Mouse (Mus musculus): ENCODE measurements around the gene Sec24c. TPM values are rescaled to one million over a fixed set of nuclear protein-coding genes. Genes with fewer than 3 reads are reported as not detected.
"Not testable (repeated sequence)": the region's sequence is repeated elsewhere in the genome, so short reads cannot be mapped to it uniquely, and the experiment has no call there.

The Sec24c gene
- 3.6 and 5.0 TPM in 2 replicates for polyA plus RNA-seq (2012)

DNA sequence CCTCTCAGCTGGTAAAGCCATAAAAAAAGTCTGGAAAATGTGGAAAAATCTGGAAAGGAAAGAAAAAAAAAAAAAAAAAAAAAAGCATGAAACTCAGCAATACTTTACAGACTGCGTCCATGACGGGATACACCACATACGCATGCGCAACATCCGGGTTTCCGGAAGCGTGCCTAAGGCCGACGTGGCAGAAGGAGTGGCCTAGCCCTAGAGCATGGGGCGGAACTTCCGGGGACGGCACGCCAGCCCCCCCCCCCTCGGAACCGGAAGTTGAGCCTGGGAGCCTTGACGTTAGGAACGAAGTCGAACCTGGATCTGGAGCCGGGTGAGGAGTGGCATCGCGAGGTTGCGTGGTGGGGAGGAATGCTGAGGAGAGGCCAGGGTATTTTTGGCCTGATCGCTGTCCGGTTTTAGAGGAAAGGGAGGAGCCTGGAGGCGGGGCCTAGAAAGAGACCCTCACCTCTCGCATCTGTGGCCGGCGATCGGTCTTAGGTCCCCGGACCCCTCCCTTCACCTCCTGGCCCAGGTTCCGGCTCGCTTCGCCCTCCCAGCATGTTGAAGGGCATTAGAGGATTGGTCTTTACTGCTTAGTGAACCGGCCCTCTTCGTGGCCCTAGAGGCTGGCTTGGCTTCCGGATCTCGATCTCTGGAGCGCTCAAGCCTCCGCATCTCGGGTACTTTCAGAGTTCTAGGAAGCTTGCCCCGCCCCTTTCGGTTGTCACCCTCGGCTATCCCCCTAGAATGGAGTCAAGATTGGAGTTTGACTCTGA is at the start of gene Sec24c:
Gene Sec24c, plus strand, starts transcription at position 245 of the 770 bp plus-strand sequence.
- Histone ChIP-seq H3K4me1 (ENCODE audit: control insufficient read depth) (peaks cover 32% of the 10 kb centered on the region), H3K27me3 (ENCODE audit: control insufficient read depth) (peaks cover 15% of the 10 kb centered on the region), H3K4me3 (replicated peaks) (peak within 1 kb of the TSS; percentile 74), H3K9me3 (ENCODE audit: control insufficient read depth, low read length) (peaks cover 2% of the 10 kb centered on the region), H3K36me3 (ENCODE audit: control insufficient read depth) (peaks cover 39% of the 10 kb centered on the region)
- no peak for TF ChIP-seq GATA1 (IDR thresholded peaks at IDR 0.05; ENCODE audit: low read length)
- no peak for TF ChIP-seq TAL1 (IDR thresholded peaks at IDR 0.05; ENCODE audit: low read length)

- Histone ChIP-seq H3K9me3 (ENCODE audit: control insufficient read depth, low read length) (no peaks in the 10 kb centered on the region), H3K36me3 (ENCODE audit: control insufficient read depth) (no peaks in the 10 kb centered on the region), H3K27me3 (ENCODE audit: control insufficient read depth) (no peaks in the 10 kb centered on the region), H3K4me1 (ENCODE audit: control insufficient read depth) (peaks cover 10% of the 10 kb centered on the region), H3K4me3 (replicated peaks) (no peak overlapping the region)
- TF ChIP-seq GATA1 (IDR thresholded peaks at IDR 0.05; ENCODE audit: low read length) = no peak
- TF ChIP-seq TAL1 (IDR thresholded peaks at IDR 0.05; ENCODE audit: low read length) = no peak
These were observed 47.7 kb upstream of the Sec24c start for GRCm38 (mm10) chr14:20626447-20626846.

DNA sequence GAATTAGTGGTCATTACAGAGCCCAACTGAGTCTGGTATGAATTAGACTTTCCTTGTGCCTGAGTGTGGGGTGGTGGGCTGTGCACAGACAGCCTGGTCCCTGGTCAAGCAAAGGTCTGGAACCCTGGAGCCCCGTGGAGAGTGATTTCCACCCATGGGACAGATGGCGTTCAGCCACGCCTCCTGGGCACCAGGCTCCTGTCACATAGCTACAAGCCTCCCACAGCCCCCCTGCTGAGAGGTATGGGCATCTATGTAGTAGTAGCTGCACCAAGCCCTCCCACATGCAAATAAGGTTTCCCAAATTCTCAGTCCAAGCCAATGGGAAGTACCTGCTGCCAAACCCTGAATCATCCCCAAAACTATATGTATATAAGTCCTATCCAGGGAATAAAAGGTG is 47.1 kb upstream of the Sec24c start:
- no peak overlapping the region for H3K4me3 ChIP-seq (replicated peaks)
- no peak for TF ChIP-seq GATA1 (IDR thresholded peaks at IDR 0.05; ENCODE audit: low read length)
- TF ChIP-seq TAL1 (IDR thresholded peaks at IDR 0.05; ENCODE audit: low read length) = no peak
- H3K9me3 ChIP-seq (ENCODE audit: control insufficient read depth, low read length) = no peaks in the 10 kb centered on the region
- H3K4me1 ChIP-seq (ENCODE audit: control insufficient read depth) = peaks cover 9% of the 10 kb centered on the region
- no peaks in the 10 kb centered on the region for H3K36me3 ChIP-seq (ENCODE audit: control insufficient read depth)
- H3K27me3 ChIP-seq (ENCODE audit: control insufficient read depth) = no peaks in the 10 kb centered on the region

DNA sequence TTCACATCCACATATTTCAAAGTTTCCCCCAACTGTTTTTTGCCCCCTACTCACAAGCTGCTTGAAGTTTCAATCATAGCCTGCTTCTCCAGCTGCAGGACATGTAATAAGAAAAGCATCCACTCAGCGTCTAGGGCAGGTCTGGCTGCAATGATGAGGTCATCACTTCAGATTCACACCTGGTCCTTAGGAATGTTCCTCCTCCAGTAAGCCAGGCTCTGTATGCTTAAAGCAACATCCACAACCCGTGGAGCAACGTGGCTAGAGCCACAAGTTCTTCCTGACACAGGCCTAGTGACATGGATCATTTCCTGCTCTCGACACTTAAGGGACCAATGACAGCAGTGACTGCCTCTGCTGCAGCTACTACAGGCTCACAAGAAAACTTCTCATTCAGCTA is 42.9 kb upstream of the Sec24c start:
- H3K4me3 ChIP-seq (replicated peaks) = no peak overlapping the region

DNA sequence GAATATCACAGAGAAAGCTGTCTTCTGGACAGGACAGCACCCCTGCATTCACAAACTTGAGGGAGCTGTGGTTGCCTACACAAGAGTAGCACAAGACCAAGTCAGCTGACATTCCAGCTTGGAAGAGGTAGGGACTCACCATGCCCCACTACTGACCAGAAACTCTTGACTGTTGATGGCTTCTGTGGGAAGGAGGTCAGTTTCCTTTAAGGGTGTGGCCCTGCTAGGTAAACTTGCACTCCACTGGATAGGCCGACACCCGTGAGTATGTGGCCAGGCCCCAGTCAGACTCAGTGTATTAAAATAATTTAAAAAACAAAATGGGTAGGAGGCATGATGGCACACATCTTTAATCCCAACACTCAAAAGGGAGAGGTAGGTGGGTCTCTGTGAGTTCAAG is 38.6 kb upstream of the Sec24c start:
- Histone ChIP-seq H3K27me3 (ENCODE audit: control insufficient read depth) (no peaks in the 10 kb centered on the region), H3K9me3 (ENCODE audit: control insufficient read depth, low read length) (no peaks in the 10 kb centered on the region), H3K36me3 (ENCODE audit: control insufficient read depth) (no peaks in the 10 kb centered on the region), H3K4me1 (ENCODE audit: control insufficient read depth) (peaks cover 23% of the 10 kb centered on the region), H3K4me3 (replicated peaks) (no peak overlapping the region)
- TF ChIP-seq TAL1 (IDR thresholded peaks at IDR 0.05; ENCODE audit: low read length) = no peak
- no peak for TF ChIP-seq GATA1 (IDR thresholded peaks at IDR 0.05; ENCODE audit: low read length)

More for the DNA sequence above, 42.9 kb upstream of the Sec24c start:
- no peaks in the 10 kb centered on the region for H3K36me3 ChIP-seq (ENCODE audit: control insufficient read depth)
- peaks cover 8% of the 10 kb centered on the region for H3K4me1 ChIP-seq (ENCODE audit: control insufficient read depth)
- H3K9me3 ChIP-seq (ENCODE audit: control insufficient read depth, low read length) = no peaks in the 10 kb centered on the region
- TF ChIP-seq GATA1 (IDR thresholded peaks at IDR 0.05; ENCODE audit: low read length) (no peak), TAL1 (IDR thresholded peaks at IDR 0.05; ENCODE audit: low read length) (no peak)
- no peaks in the 10 kb centered on the region for H3K27me3 ChIP-seq (ENCODE audit: control insufficient read depth)

DNA sequence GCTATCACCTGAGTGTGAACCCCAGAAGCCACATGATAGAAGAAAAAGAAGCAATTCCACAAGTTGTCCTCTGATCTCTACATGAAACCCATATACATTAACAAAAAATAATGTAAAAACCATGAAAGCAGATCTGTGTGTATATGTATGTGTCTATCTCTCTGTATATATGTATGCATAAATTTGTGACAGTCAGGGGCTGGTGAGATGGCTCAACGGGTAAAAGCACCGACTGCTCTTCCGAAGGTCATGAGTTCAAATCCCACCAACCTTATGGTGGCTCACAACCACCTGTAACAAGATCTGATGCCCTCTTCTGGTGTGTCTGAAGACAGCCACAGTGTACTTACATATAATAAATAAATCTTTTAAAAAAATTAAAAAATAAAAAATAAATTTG is 37.1 kb upstream of the Sec24c start:
- not testable (repeated sequence) for H3K27me3 ChIP-seq (ENCODE audit: control insufficient read depth); H3K4me3 ChIP-seq (replicated peaks); H3K36me3 ChIP-seq (ENCODE audit: control insufficient read depth); H3K9me3 ChIP-seq (ENCODE audit: control insufficient read depth, low read length)
- peaks cover 30% of the 10 kb centered on the region for H3K4me1 ChIP-seq (ENCODE audit: control insufficient read depth)

DNA sequence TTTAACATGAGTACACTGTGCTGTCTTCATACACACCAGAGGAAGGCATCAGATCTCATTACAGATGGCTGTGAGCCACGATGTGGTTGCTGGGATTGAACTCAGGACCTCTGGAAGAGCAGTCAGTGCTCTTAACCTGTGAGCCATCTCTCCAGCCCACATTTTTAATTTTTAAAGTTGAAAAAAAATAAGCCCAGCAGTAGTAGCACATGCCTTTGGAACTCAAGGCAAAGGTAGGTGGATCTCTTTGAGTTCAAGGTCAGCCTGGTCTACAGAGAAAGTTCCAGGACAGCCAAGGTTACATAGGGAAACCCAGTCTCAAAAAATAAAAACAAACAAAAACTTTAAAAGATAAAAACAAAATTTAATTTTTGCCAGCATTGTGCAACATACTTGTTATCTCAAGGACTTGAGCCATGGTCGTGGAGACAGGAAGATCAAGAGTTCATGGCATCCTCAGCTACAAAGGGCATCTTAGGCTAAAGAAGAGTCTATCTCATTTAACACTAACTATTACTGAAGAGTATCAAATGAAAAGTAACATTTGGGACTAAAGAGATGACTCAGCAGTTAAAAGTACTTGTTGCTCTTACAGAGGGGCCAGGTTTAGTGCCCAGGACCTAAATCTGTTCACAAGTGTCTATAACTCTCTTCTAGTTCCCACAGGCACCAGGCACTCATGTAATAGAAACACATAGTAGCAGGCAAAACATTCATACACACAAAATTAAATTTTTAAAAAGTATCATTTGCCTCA is 36.1 kb upstream of the Sec24c start:
- Histone ChIP-seq H3K9me3 (ENCODE audit: control insufficient read depth, low read length) (no peaks in the 10 kb centered on the region), H3K4me1 (ENCODE audit: control insufficient read depth) (peaks cover 32% of the 10 kb centered on the region), H3K4me3 (replicated peaks) (no peak overlapping the region), H3K27me3 (ENCODE audit: control insufficient read depth) (no peaks in the 10 kb centered on the region), H3K36me3 (ENCODE audit: control insufficient read depth) (no peaks in the 10 kb centered on the region)
- TF ChIP-seq GATA1 (IDR thresholded peaks at IDR 0.05; ENCODE audit: low read length) (no peak), TAL1 (IDR thresholded peaks at IDR 0.05; ENCODE audit: low read length) (no peak)

GRCm38 (mm10) chr14:20638702-20639101 is 35.4 kb upstream of the Sec24c start:
- H3K4me3 ChIP-seq (replicated peaks) = no peak overlapping the region
- H3K27me3 ChIP-seq (ENCODE audit: control insufficient read depth) = no peaks in the 10 kb centered on the region
- TF ChIP-seq GATA1 (IDR thresholded peaks at IDR 0.05; ENCODE audit: low read length) (no peak), TAL1 (IDR thresholded peaks at IDR 0.05; ENCODE audit: low read length) (no peak)
- H3K36me3 ChIP-seq (ENCODE audit: control insufficient read depth) = no peaks in the 10 kb centered on the region
- no peaks in the 10 kb centered on the region for H3K9me3 ChIP-seq (ENCODE audit: control insufficient read depth, low read length)
- H3K4me1 ChIP-seq (ENCODE audit: control insufficient read depth) = peaks cover 32% of the 10 kb centered on the region

GRCm38 (mm10) chr14:20639918-20640619 is 34.0 kb upstream of the Sec24c start:
- Histone ChIP-seq H3K27me3 (ENCODE audit: control insufficient read depth) (no peaks in the 10 kb centered on the region), H3K9me3 (ENCODE audit: control insufficient read depth, low read length) (no peaks in the 10 kb centered on the region), H3K4me1 (ENCODE audit: control insufficient read depth) (peaks cover 32% of the 10 kb centered on the region), H3K4me3 (replicated peaks) (peak overlapping the region; percentile 87), H3K36me3 (ENCODE audit: control insufficient read depth) (no peaks in the 10 kb centered on the region)
- no peak for TF ChIP-seq GATA1 (IDR thresholded peaks at IDR 0.05; ENCODE audit: low read length)
- no peak for TF ChIP-seq TAL1 (IDR thresholded peaks at IDR 0.05; ENCODE audit: low read length)
